ENCODE assay signal across 27 mouse cellular contexts in genomic region chr5:137914508-137914907, GRCm38 (mm10). TPM values are rescaled to one million over a fixed set of nuclear protein-coding genes. Genes with fewer than 3 reads are reported as not detected.
A peak's percentile ranks its signal among the peaks of the same experiment; 100 is the strongest.
DNase-seq lines count a peak whose midpoint lies in the region; ATAC-seq and TF ChIP-seq lines count a peak whose summit lies in the region.
"Had no signal": no experiment of that assay in that cellular context is flagged by ENCODE, and none has a peak within 500 bp of the region (broad histone marks: within the 10 kb centered on the region; RNA-seq: fewer than 3 reads in every experiment).

No protein-coding gene starts in this region.

- dilution Hi-C loops in CH12.LX (cut with MboI; ENCODE audit: extremely low pct_ligation_motif_present, extremely low pct_unique_long_range_greater_than_20kb, low sequenced_read_pairs): no loop called here

- no peaks in the 10 kb centered on the region for H3K79me2 ChIP-seq in CH12.LX (replicated peaks; ENCODE audit: control insufficient read depth, extremely low read depth, insufficient read depth, poor library complexity, severe bottlenecking)

- no peaks in the 10 kb centered on the region for H3K36me3 ChIP-seq in hindbrain, postnatal 0 days (ENCODE audit: insufficient read depth, low read length)
- H3K36me3 ChIP-seq in hindbrain, embryonic 13.5 days: no peaks in the 10 kb centered on the region
- H3K36me3 ChIP-seq in midbrain, embryonic 14.5 days (ENCODE audit: control insufficient read depth, insufficient read depth, low read length): no peaks in the 10 kb centered on the region
- H3K36me3 ChIP-seq in midbrain, embryonic 11.5 days (ENCODE audit: control insufficient read depth, insufficient read depth, low read length): no peaks in the 10 kb centered on the region
- no peaks in the 10 kb centered on the region for H3K36me3 ChIP-seq in CH12.LX (replicated peaks in 1 of 2; ENCODE audit: control insufficient read depth in 1 of 2, insufficient read depth in 1 of 2, low read length in 1 of 2)
- no peaks in the 10 kb centered on the region for H3K36me3 ChIP-seq in hindbrain, embryonic 12.5 days
- H3K36me3 ChIP-seq: limb, embryonic 15.5 days; neural tube, embryonic 12.5 days had no signal

- DNase-seq in hindbrain, postnatal 0 days (ENCODE audit: low spot score): peak; percentile 7
- DNase-seq in midbrain, embryonic 14.5 days: peak; percentile 2
- DNase-seq in midbrain, embryonic 11.5 days (ENCODE audit: low spot score, missing footprints): no peak
- no peak for DNase-seq in CH12.LX (ENCODE audit: extremely low read depth)
- DNase-seq in induced T-regulatory cell, adult 2 months (ENCODE audit: low read depth): peak; percentile 14
- DNase-seq in ovary, postnatal 36 days (ENCODE audit: low spot score): no peak
- DNase-seq: adrenal gland, postnatal 10 days; cerebellum, adult 11-12 months; embryo, embryonic 11 days; heart, postnatal 4 days; kidney, adult 9 months; lung, postnatal 4 days; spleen, adult 18-20 months; thymus, adult 18-20 months; thymus, postnatal 4 days had no signal

- H3K27me3 ChIP-seq in hindbrain, postnatal 0 days (ENCODE audit: insufficient read depth, low read length): no peaks in the 10 kb centered on the region
- H3K27me3 ChIP-seq in hindbrain, embryonic 13.5 days: no peaks in the 10 kb centered on the region
- H3K27me3 ChIP-seq in midbrain, embryonic 14.5 days (ENCODE audit: control insufficient read depth, insufficient read depth, low read length): no peaks in the 10 kb centered on the region
- H3K27me3 ChIP-seq in midbrain, embryonic 11.5 days (ENCODE audit: control insufficient read depth, insufficient read depth, low read length): no peaks in the 10 kb centered on the region
- H3K27me3 ChIP-seq in CH12.LX (replicated peaks): no peaks in the 10 kb centered on the region
- H3K27me3 ChIP-seq in hindbrain, embryonic 12.5 days: no peaks in the 10 kb centered on the region
- H3K27me3 ChIP-seq: limb, embryonic 15.5 days; neural tube, embryonic 12.5 days had no signal

- no peaks in the 10 kb centered on the region for H3K9me3 ChIP-seq in hindbrain, postnatal 0 days (ENCODE audit: low read length)
- no peaks in the 10 kb centered on the region for H3K9me3 ChIP-seq in hindbrain, embryonic 13.5 days
- H3K9me3 ChIP-seq in midbrain, embryonic 14.5 days (ENCODE audit: control insufficient read depth, low read length): no peaks in the 10 kb centered on the region
- no peaks in the 10 kb centered on the region for H3K9me3 ChIP-seq in midbrain, embryonic 11.5 days (ENCODE audit: control insufficient read depth, low read length)
- H3K9me3 ChIP-seq in CH12.LX (replicated peaks; ENCODE audit: low read length): no peaks in the 10 kb centered on the region
- H3K9me3 ChIP-seq in hindbrain, embryonic 12.5 days (replicated peaks): no peaks in the 10 kb centered on the region
- H3K9me3 ChIP-seq: limb, embryonic 15.5 days; neural tube, embryonic 12.5 days had no signal

- no peak overlapping the region for H3K27ac ChIP-seq in hindbrain, postnatal 0 days
- H3K27ac ChIP-seq in hindbrain, embryonic 13.5 days: no peak overlapping the region
- no peak overlapping the region for H3K27ac ChIP-seq in midbrain, embryonic 14.5 days (replicated peaks; ENCODE audit: low read depth, low read length)
- H3K27ac ChIP-seq in midbrain, embryonic 11.5 days (ENCODE audit: low read depth, low read length): no peak overlapping the region
- no peak overlapping the region for H3K27ac ChIP-seq in CH12.LX (ENCODE audit: insufficient read depth, low read depth)
- H3K27ac ChIP-seq in hindbrain, embryonic 12.5 days: no peak overlapping the region
- H3K27ac ChIP-seq: limb, embryonic 15.5 days; neural tube, embryonic 12.5 days had no signal

- TF ChIP-seq RAD21 in CH12.LX (IDR thresholded peaks at IDR 0.05; ENCODE audit: low read depth, low read length): peak; percentile 38

- no peak overlapping the region for H3K9ac ChIP-seq in hindbrain, postnatal 0 days (replicated peaks; ENCODE audit: low read length)
- H3K9ac ChIP-seq in hindbrain, embryonic 13.5 days: no peak overlapping the region
- H3K9ac ChIP-seq in midbrain, embryonic 14.5 days (replicated peaks; ENCODE audit: low read length): no peak overlapping the region
- no peak overlapping the region for H3K9ac ChIP-seq in midbrain, embryonic 11.5 days (ENCODE audit: low read length)
- no peak overlapping the region for H3K9ac ChIP-seq in CH12.LX (ENCODE audit: insufficient read depth, low read depth)
- no peak overlapping the region for H3K9ac ChIP-seq in hindbrain, embryonic 12.5 days
- H3K9ac ChIP-seq: limb, embryonic 15.5 days; neural tube, embryonic 12.5 days had no signal

- TF ChIP-seq CTCF in hindbrain, postnatal 0 days (IDR thresholded peaks at IDR 0.05; ENCODE audit: low read depth): peak; percentile 40
- TF ChIP-seq CTCF in CH12.LX (conservative IDR thresholded peaks at IDR 0.05 in 1 of 2, IDR thresholded peaks at IDR 0.05 in 1 of 2; ENCODE audit: low read depth in 2 of 2, low read length in 2 of 2): peak in 1 of 2 experiments; percentile 57; a peak in 2 of 4 replicates

- no peak overlapping the region for H3K4me2 ChIP-seq in hindbrain, postnatal 0 days (ENCODE audit: low read depth, low read length)
- no peak overlapping the region for H3K4me2 ChIP-seq in hindbrain, embryonic 13.5 days
- H3K4me2 ChIP-seq in midbrain, embryonic 14.5 days (ENCODE audit: low read length): no peak overlapping the region
- H3K4me2 ChIP-seq in midbrain, embryonic 11.5 days: no peak overlapping the region
- no peak overlapping the region for H3K4me2 ChIP-seq in CH12.LX (ENCODE audit: insufficient read depth, low read depth, poor library complexity, severe bottlenecking)
- no peak overlapping the region for H3K4me2 ChIP-seq in hindbrain, embryonic 12.5 days (replicated peaks)
- H3K4me2 ChIP-seq: limb, embryonic 15.5 days; neural tube, embryonic 12.5 days had no signal

- TF ChIP-seq POLR2A in CH12.LX (IDR thresholded peaks at IDR 0.05; ENCODE audit: low read depth, low read length): no peak

- no peak for ATAC-seq in hindbrain, postnatal 0 days
- no peak for ATAC-seq in hindbrain, embryonic 13.5 days (ENCODE audit: low FRiP score)
- ATAC-seq in midbrain, embryonic 14.5 days (ENCODE audit: low FRiP score, low TSS enrichment): no peak
- ATAC-seq in midbrain, embryonic 11.5 days (ENCODE audit: low FRiP score): no peak
- ATAC-seq in hindbrain, embryonic 12.5 days (ENCODE audit: low FRiP score): no peak
- ATAC-seq: Patski had no signal

- H3K4me3 ChIP-seq in hindbrain, postnatal 0 days (ENCODE audit: low read length): no peak overlapping the region
- no peak overlapping the region for H3K4me3 ChIP-seq in hindbrain, embryonic 13.5 days
- no peak overlapping the region for H3K4me3 ChIP-seq in midbrain, embryonic 14.5 days (replicated peaks; ENCODE audit: low read depth, low read length)
- H3K4me3 ChIP-seq in midbrain, embryonic 11.5 days (ENCODE audit: low read depth, low read length): no peak overlapping the region
- H3K4me3 ChIP-seq in CH12.LX (replicated peaks in 1 of 3; ENCODE audit: low read depth in 2 of 3, low read length in 2 of 3, poor library complexity in 1 of 3): no peak overlapping the region
- no peak overlapping the region for H3K4me3 ChIP-seq in hindbrain, embryonic 12.5 days
- H3K4me3 ChIP-seq: limb, embryonic 15.5 days; neural tube, embryonic 12.5 days had no signal

- no peaks in the 10 kb centered on the region for H3K4me1 ChIP-seq in hindbrain, postnatal 0 days (ENCODE audit: insufficient read depth, low read length)
- H3K4me1 ChIP-seq in hindbrain, embryonic 13.5 days (replicated peaks): no peaks in the 10 kb centered on the region
- H3K4me1 ChIP-seq in midbrain, embryonic 14.5 days (ENCODE audit: control insufficient read depth, insufficient read depth, low read length): no peaks in the 10 kb centered on the region
- H3K4me1 ChIP-seq in midbrain, embryonic 11.5 days (ENCODE audit: control insufficient read depth, insufficient read depth, low read length): no peaks in the 10 kb centered on the region
- H3K4me1 ChIP-seq in CH12.LX (ENCODE audit: control insufficient read depth in 1 of 2, insufficient read depth in 2 of 2): peaks cover 2 to 14% of the 10 kb centered on the region in 2 experiments; a peak in 2 of 4 replicates
- H3K4me1 ChIP-seq in hindbrain, embryonic 12.5 days: no peaks in the 10 kb centered on the region
- H3K4me1 ChIP-seq: limb, embryonic 15.5 days; neural tube, embryonic 12.5 days had no signal

- in situ Hi-C loops in CH12.LX (cut with MboI; ENCODE audit: low pct_ligation_motif_present, low pct_unique_long_range_greater_than_20kb, low sequenced_read_pairs): no loop called here

- TF ChIP-seq EP300 in CH12.LX (IDR thresholded peaks at IDR 0.05; ENCODE audit: low read length): no peak

RNA-seq across cellular contexts. Expression of gene Cyp3a13, which starts 6.9 kb away (rescaled TPM):
- total RNA-seq in hindbrain, postnatal 0 days (2014; rRNA removed): 0.16 TPM in 1 of 2 replicates, not detected in the other
- 0.05 TPM in 1 of 2 replicates, not detected in the other for polyA plus RNA-seq in hindbrain, postnatal 0 days (2015; fragmentation: Nextera tagmentation; extraction: Ambion mirVana)
- not detected in 2 replicates for polyA plus RNA-seq in hindbrain, embryonic 13.5 days (2015; fragmentation: Nextera tagmentation; extraction: Ambion mirVana)
- polyA plus RNA-seq in midbrain, embryonic 14.5 days (2014; fragmentation: Nextera tagmentation; extraction: Ambion mirVana): not detected in 2 replicates
- not detected in 2 replicates for polyA plus RNA-seq in midbrain, embryonic 11.5 days (2014; fragmentation: Nextera tagmentation; extraction: Ambion mirVana)
- total RNA-seq in CH12.LX (2012; rRNA removed): not detected in 2 replicates
- total RNA-seq in CH12.LX (2014; rRNA removed): not detected in 2 replicates
- 0.16 TPM in 1 of 2 replicates, not detected in the other for polyA plus RNA-seq in CH12.LX (2012; ENCODE audit: insufficient read length, low read depth)
- not detected in 2 replicates for polyA plus RNA-seq in hindbrain, embryonic 12.5 days (2016; fragmentation: Nextera tagmentation; extraction: Ambion mirVana)
- total RNA-seq: granulocyte monocyte progenitor cell, adult 5-6 weeks; left cerebral cortex, postnatal 10 days had no signal
- polyA plus RNA-seq: embryonic facial prominence, embryonic 14.5 days; heart, embryonic 14.5 days; neural tube, embryonic 12.5 days had no signal

RNA-seq across cellular contexts. Expression of gene Pilrb2, which starts 42.9 kb away (rescaled TPM):
- total RNA-seq in hindbrain, postnatal 0 days (2014; rRNA removed): not detected in 2 replicates
- not detected in 2 replicates for polyA plus RNA-seq in hindbrain, postnatal 0 days (2015; fragmentation: Nextera tagmentation; extraction: Ambion mirVana)
- not detected in 2 replicates for polyA plus RNA-seq in hindbrain, embryonic 13.5 days (2015; fragmentation: Nextera tagmentation; extraction: Ambion mirVana)
- polyA plus RNA-seq in midbrain, embryonic 14.5 days (2014; fragmentation: Nextera tagmentation; extraction: Ambion mirVana): 0.57 TPM in 1 of 2 replicates, not detected in the other
- polyA plus RNA-seq in midbrain, embryonic 11.5 days (2014; fragmentation: Nextera tagmentation; extraction: Ambion mirVana): not detected in 2 replicates
- total RNA-seq in CH12.LX (2012; rRNA removed): not detected in 2 replicates
- total RNA-seq in CH12.LX (2014; rRNA removed): not detected in 2 replicates
- polyA plus RNA-seq in CH12.LX (2012; ENCODE audit: insufficient read length, low read depth): not detected in 2 replicates
- polyA plus RNA-seq in hindbrain, embryonic 12.5 days (2016; fragmentation: Nextera tagmentation; extraction: Ambion mirVana): not detected in 2 replicates
- total RNA-seq: gastrocnemius, adult 8-10 months; layer of hippocampus, postnatal 25 days; left cerebral cortex, postnatal 10 days had no signal
- polyA plus RNA-seq: neural tube, embryonic 12.5 days; Patski had no signal

RNA-seq across cellular contexts. Expression of gene Gjc3, which starts 48.4 kb away (rescaled TPM):
- total RNA-seq in hindbrain, postnatal 0 days (2014; rRNA removed): 6.0 and 8.4 TPM in 2 replicates
- 5.8 and 6.6 TPM in 2 replicates for polyA plus RNA-seq in hindbrain, postnatal 0 days (2015; fragmentation: Nextera tagmentation; extraction: Ambion mirVana)
- 0.77 and 0.83 TPM in 2 replicates for polyA plus RNA-seq in hindbrain, embryonic 13.5 days (2015; fragmentation: Nextera tagmentation; extraction: Ambion mirVana)
- polyA plus RNA-seq in midbrain, embryonic 14.5 days (2014; fragmentation: Nextera tagmentation; extraction: Ambion mirVana): 0.13 and 0.43 TPM in 2 replicates
- not detected in 2 replicates for polyA plus RNA-seq in midbrain, embryonic 11.5 days (2014; fragmentation: Nextera tagmentation; extraction: Ambion mirVana)
- not detected in 2 replicates for total RNA-seq in CH12.LX (2012; rRNA removed)
- not detected in 2 replicates for total RNA-seq in CH12.LX (2014; rRNA removed)
- not detected in 2 replicates for polyA plus RNA-seq in CH12.LX (2012; ENCODE audit: insufficient read length, low read depth)
- polyA plus RNA-seq in hindbrain, embryonic 12.5 days (2016; fragmentation: Nextera tagmentation; extraction: Ambion mirVana): 0.17 and 0.74 TPM in 2 replicates
- total RNA-seq: granulocyte monocyte progenitor cell, adult 5-6 weeks had no signal
- polyA plus RNA-seq: liver, embryonic 16.5 days; Patski had no signal

RNA-seq across cellular contexts. Expression of gene Pilrb1, which starts 56.6 kb away (rescaled TPM):
- not detected in 2 replicates for total RNA-seq in hindbrain, postnatal 0 days (2014; rRNA removed)
- not detected in 2 replicates for polyA plus RNA-seq in hindbrain, postnatal 0 days (2015; fragmentation: Nextera tagmentation; extraction: Ambion mirVana)
- polyA plus RNA-seq in hindbrain, embryonic 13.5 days (2015; fragmentation: Nextera tagmentation; extraction: Ambion mirVana): not detected in 2 replicates
- polyA plus RNA-seq in midbrain, embryonic 14.5 days (2014; fragmentation: Nextera tagmentation; extraction: Ambion mirVana): not detected in 2 replicates
- polyA plus RNA-seq in midbrain, embryonic 11.5 days (2014; fragmentation: Nextera tagmentation; extraction: Ambion mirVana): not detected in 2 replicates
- total RNA-seq in CH12.LX (2012; rRNA removed): not detected in 2 replicates
- total RNA-seq in CH12.LX (2014; rRNA removed): not detected in 2 replicates
- polyA plus RNA-seq in CH12.LX (2012; ENCODE audit: insufficient read length, low read depth): not detected in 2 replicates
- polyA plus RNA-seq in hindbrain, embryonic 12.5 days (2016; fragmentation: Nextera tagmentation; extraction: Ambion mirVana): not detected in 2 replicates
- total RNA-seq: layer of hippocampus, postnatal 25 days; left cerebral cortex, postnatal 10 days had no signal
- polyA plus RNA-seq: neural tube, embryonic 12.5 days; Patski had no signal

Comparison
In these comparisons a context has a peak if more than half of its experiments do, and no peak if none do; other contexts are left out.
1. DNase-seq: peak in hindbrain, postnatal 0 days (single experiment), midbrain, embryonic 14.5 days (single experiment) and induced T-regulatory cell, adult 2 months (single experiment); none in midbrain, embryonic 11.5 days (single experiment), CH12.LX (single experiment) and ovary, postnatal 36 days (single experiment).